Mouse (Mus musculus): ENCODE data around the gene Spon1.

The Spon1 gene

GRCm38 (mm10) chr7:113997675-113998354, 232.0 kb downstream of the Spon1 start:
- DNase-seq (ENCODE audit: low spot score in 2 of 2) = no peak

GRCm38 (mm10) chr7:114004171-114004570, 238.4 kb downstream of the Spon1 start:
- no peak for DNase-seq (ENCODE audit: low spot score in 2 of 2)

- no peak for DNase-seq (ENCODE audit: low spot score in 2 of 2)
Measured at GRCm38 (mm10) chr7:114005499-114005898, 239.7 kb downstream of the Spon1 start.

- DNase-seq (ENCODE audit: low spot score in 2 of 2) = no peak
Measured at GRCm38 (mm10) chr7:114006456-114006855, 240.7 kb downstream of the Spon1 start.

- DNase-seq (ENCODE audit: low spot score in 2 of 2) = peak in 1 of 2 experiments; percentile 31
Measured at GRCm38 (mm10) chr7:114007565-114007964, 241.8 kb downstream of the Spon1 start.

- DNase-seq (ENCODE audit: low spot score in 2 of 2) = no peak
Measured at GRCm38 (mm10) chr7:114011726-114012443, 246.1 kb downstream of the Spon1 start.

- DNase-seq (ENCODE audit: low spot score in 2 of 2) = no peak
Measured at GRCm38 (mm10) chr7:114016001-114016949, 250.5 kb downstream of the Spon1 start.

GRCm38 (mm10) chr7:114018861-114019260, 253.1 kb downstream of the Spon1 start:
- DNase-seq (ENCODE audit: low spot score in 2 of 2) = no peak

- no peak for DNase-seq (ENCODE audit: low spot score in 2 of 2)
Measured at GRCm38 (mm10) chr7:114020057-114020703, 254.4 kb downstream of the Spon1 start.

- DNase-seq (ENCODE audit: low spot score in 2 of 2) = peak; percentile 43 to 78
Measured at GRCm38 (mm10) chr7:114020704-114021093, 254.9 kb downstream of the Spon1 start.

- no peak for DNase-seq (ENCODE audit: low spot score in 2 of 2)
Measured at GRCm38 (mm10) chr7:114026923-114027322, 261.1 kb downstream of the Spon1 start.

GRCm38 (mm10) chr7:114027406-114027805, 261.6 kb downstream of the Spon1 start:
- DNase-seq (ENCODE audit: low spot score in 2 of 2) = no peak

- DNase-seq (ENCODE audit: low spot score in 2 of 2) = no peak
Measured at GRCm38 (mm10) chr7:114028828-114029227, 263.0 kb downstream of the Spon1 start.

GRCm38 (mm10) chr7:114029596-114029995, 263.8 kb downstream of the Spon1 start:
- no peak for DNase-seq (ENCODE audit: low spot score in 2 of 2)

GRCm38 (mm10) chr7:114037237-114037636, 271.4 kb downstream of the Spon1 start:
- DNase-seq (ENCODE audit: low spot score in 2 of 2) = no peak

GRCm38 (mm10) chr7:114041349-114041748, 275.6 kb downstream of the Spon1 start:
- DNase-seq (ENCODE audit: low spot score in 2 of 2) = no peak

- no peak for DNase-seq (ENCODE audit: low spot score in 2 of 2)
Measured at GRCm38 (mm10) chr7:114042973-114043928, 277.5 kb downstream of the Spon1 start.

- no peak for DNase-seq (ENCODE audit: low spot score in 2 of 2)
Measured at GRCm38 (mm10) chr7:114043929-114044549, 278.2 kb downstream of the Spon1 start.

- no peak for DNase-seq (ENCODE audit: low spot score in 2 of 2)
Measured at GRCm38 (mm10) chr7:114045814-114046213, 280.0 kb downstream of the Spon1 start.

GRCm38 (mm10) chr7:114053720-114054119, 287.9 kb downstream of the Spon1 start:
- DNase-seq (ENCODE audit: low spot score in 2 of 2) = no peak
